Mouse (Mus musculus) kidney, adult 2 months (tissue): Measurements from ENCODE around the gene Vgll4.

Experiments used
- CTCF ChIP-seq: fragments of 200-500 bp; conservative IDR thresholded peaks from 2 replicates; pipeline ENCODE4 v1.5.1; 2011; ENCODE audit warnings: low read depth, mild to moderate bottlenecking, control low read depth, low read length, moderate library complexity, mixed read lengths; ENCODE audit not compliant: insufficient read depth, insufficient read length
- POLR2A ChIP-seq: fragments of 200-500 bp; IDR thresholded peaks from one replicate; pipeline ENCODE4 v1.6.1; 2011; ENCODE audit warnings: low read depth, low read length, control low read depth

DNA sequence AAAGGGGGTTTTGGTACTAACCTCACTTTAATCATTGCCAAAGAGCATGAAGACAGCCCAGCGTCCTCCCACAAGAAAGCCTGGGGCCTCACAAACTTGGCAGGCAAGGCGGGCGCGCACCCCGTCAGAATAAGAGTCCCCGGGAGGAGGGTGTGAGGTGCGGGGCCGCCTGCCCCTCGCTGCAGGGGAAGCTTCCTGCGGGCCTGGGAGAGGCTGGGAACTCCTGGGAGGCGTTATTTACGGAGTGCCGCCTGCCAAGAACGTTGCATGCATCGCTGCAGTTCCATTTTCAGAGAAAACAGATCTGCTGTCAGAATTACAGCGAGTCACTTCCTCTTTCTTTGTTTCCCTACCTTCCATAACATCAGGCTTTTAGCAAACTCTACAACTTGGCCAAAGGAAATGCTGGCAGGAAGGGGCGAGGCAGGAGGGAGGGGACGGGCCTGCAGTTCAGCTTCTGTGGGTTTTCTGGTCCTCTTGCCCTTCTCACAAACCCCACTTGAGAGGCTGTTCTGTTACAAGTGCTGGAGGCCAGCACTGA is 94.7 kb downstream of the Vgll4 start:
- TF ChIP-seq CTCF = no peak
- TF ChIP-seq POLR2A = no peak
